Mouse (Mus musculus) liver, postnatal 0 days (tissue): ENCODE results near the gene Cenpc1. TPM values are rescaled to one million over a fixed set of nuclear protein-coding genes. Genes with fewer than 3 reads are reported as not detected.

ENCODE experiments used
- ATAC-seq: fragments of 200-750 bp; cut with Nextera tagmentation; 2 replicates; pipeline ENCODE4 v1.8.0; 2017; ENCODE audit warnings: mild to moderate bottlenecking, moderate library complexity
- DNase-seq: peaks from one replicate; pipeline ENCODE4 v3.0.0-alpha.2; 2016
- H3K27ac ChIP-seq: fragments of 300-500 bp; sonication (generic); 2 replicates; pipeline ENCODE4 v1.5.1; 2014; ENCODE audit warnings: antibody characterized with exemption, moderate library complexity, mild to moderate bottlenecking, low read depth
- H3K27me3 ChIP-seq: fragments of 300-500 bp; sonication (generic); 2 replicates; pipeline ENCODE4 v1.6.1; 2014; ENCODE audit warnings: low read length, control low read depth, mixed read lengths; ENCODE audit not compliant: insufficient read depth
- H3K36me3 ChIP-seq: fragments of 300-500 bp; sonication (generic); replicated peaks from 2 replicates; pipeline ENCODE4 v1.6.1; 2014; ENCODE audit warnings: mild to moderate bottlenecking, control low read depth, low read length, moderate library complexity, mixed read lengths; ENCODE audit not compliant: insufficient read depth
- H3K4me1 ChIP-seq: fragments of 300-500 bp; sonication (generic); 2 replicates; pipeline ENCODE4 v1.6.1; 2014; ENCODE audit warnings: antibody characterized with exemption, mild to moderate bottlenecking, control low read depth; ENCODE audit not compliant: insufficient read depth
- H3K4me2 ChIP-seq: fragments of 300-500 bp; sonication (generic); 2 replicates; pipeline ENCODE4 v1.6.1; 2014; ENCODE audit warnings: low read depth, mild to moderate bottlenecking, low read length, moderate library complexity, mixed read lengths
- H3K4me3 ChIP-seq: fragments of 300-500 bp; sonication (generic); 2 replicates; pipeline ENCODE4 v1.5.1; 2014; ENCODE audit warnings: low read depth, low read length
- H3K9ac ChIP-seq: fragments of 300-500 bp; sonication (generic); replicated peaks from 2 replicates; pipeline ENCODE4 v1.6.1; 2014; ENCODE audit warnings: mild to moderate bottlenecking, moderate library complexity
- H3K9me3 ChIP-seq: fragments of 300-500 bp; sonication (generic); 2 replicates; pipeline ENCODE4 v1.6.1; 2016; ENCODE audit warnings: mild to moderate bottlenecking, control low read depth, low read length, mixed read lengths
- CTCF ChIP-seq: sonication (generic); IDR thresholded peaks from 2 replicates; pipeline ENCODE4 v1.5.1; 2016; ENCODE audit warnings: antibody characterized with exemption, low read depth
- EP300 ChIP-seq: IDR thresholded peaks from 2 replicates; pipeline ENCODE4 v1.6.1; 2016; ENCODE audit warnings: antibody characterized with exemption, low read depth, mild to moderate bottlenecking
- WGBS: fragments of 180-500 bp; shearing (Covaris S2); extraction: QIAGEN DNeasy Blood & Tissue Kit; methylation state at CpG from one replicate; pipeline ENCODE4 v1.1.7; 2014; ENCODE audit not compliant: insufficient replicate concordance; 5-methylcytosine and 5-hydroxymethylcytosine counted together
- polyA plus RNA-seq: library from polyadenylated mRNA; unstranded; fragments of >200 nt; fragmentation: Nextera tagmentation; extraction: Ambion mirVana; gene quantifications from 2 replicates; pipeline ENCODE4 v1.2.1, GENCODE M21; 2015

Cenpc1 gene
- polyA plus RNA-seq, 1 experiment from 2014 or later: 8.8 TPM

GRCm38 (mm10) chr5:85987516-85987863 lies 77.9 kb downstream of the Cenpc1 start:
- Histone ChIP-seq H3K36me3 (no peaks in the 10 kb centered on the region), H3K4me1 (no peaks in the 10 kb centered on the region), H3K9me3 (no peaks in the 10 kb centered on the region), H3K9ac (no peak overlapping the region), H3K4me3 (no peak overlapping the region), H3K4me2 (no peak overlapping the region), H3K27ac (no peak overlapping the region), H3K27me3 (no peaks in the 10 kb centered on the region)
- ATAC-seq (no peak), DNase-seq (no peak)
- 65% methylated on average over 2 of the region's 2 CpGs for WGBS
- TF ChIP-seq EP300 (no peak), CTCF (no peak)

GRCm38 (mm10) chr5:85986734-85987515 lies 78.5 kb downstream of the Cenpc1 start:
- DNase-seq: no peak
- H3K4me1 ChIP-seq: no peaks in the 10 kb centered on the region
- H3K4me3 ChIP-seq: no peak overlapping the region
- H3K27ac ChIP-seq: no peak overlapping the region
- H3K4me2 ChIP-seq: no peak overlapping the region
- ATAC-seq: no peak
- TF ChIP-seq CTCF: no peak
- H3K9ac ChIP-seq: no peak overlapping the region
- no peaks in the 10 kb centered on the region for H3K36me3 ChIP-seq
- H3K9me3 ChIP-seq: no peaks in the 10 kb centered on the region
- H3K27me3 ChIP-seq: no peaks in the 10 kb centered on the region
- WGBS: 58% methylated on average over 4 of the region's 4 CpGs

GRCm38 (mm10) chr5:85977646-85978426 lies 87.5 kb downstream of the Cenpc1 start:
- no peaks in the 10 kb centered on the region for H3K4me1 ChIP-seq
- no peak overlapping the region for H3K4me2 ChIP-seq
- ATAC-seq (no peak), DNase-seq (no peak)
- no peak overlapping the region for H3K4me3 ChIP-seq
- H3K27me3 ChIP-seq: no peaks in the 10 kb centered on the region
- TF ChIP-seq EP300: no peak
- TF ChIP-seq CTCF: no peak
- no peak overlapping the region for H3K9ac ChIP-seq
- H3K36me3 ChIP-seq: no peaks in the 10 kb centered on the region
- H3K27ac ChIP-seq: no peak overlapping the region
- H3K9me3 ChIP-seq: no peaks in the 10 kb centered on the region
- 63% methylated on average over 8 of the region's 8 CpGs for WGBS

- ATAC-seq (no peak), DNase-seq (no peak)
- TF ChIP-seq CTCF (no peak), EP300 (no peak)
- Histone ChIP-seq H3K27me3 (no peaks in the 10 kb centered on the region), H3K4me2 (no peak overlapping the region), H3K36me3 (no peaks in the 10 kb centered on the region), H3K9me3 (no peaks in the 10 kb centered on the region), H3K4me3 (no peak overlapping the region), H3K9ac (no peak overlapping the region), H3K4me1 (no peaks in the 10 kb centered on the region), H3K27ac (no peak overlapping the region)
- WGBS: 80% methylated on average over 7 of the region's 7 CpGs
Measured at GRCm38 (mm10) chr5:85962791-85963190, 102.6 kb downstream of the Cenpc1 start.

Other genes with a start within 250 kb of the Cenpc1 start
- gene Stap1, start 6.2 kb upstream of the Cenpc1 start, polyA plus RNA-seq: 3.9 and 4.1 TPM in 2 replicates
- 1.9 and 2.0 TPM in 2 replicates for gene Uba6, start 107.2 kb upstream of the Cenpc1 start, polyA plus RNA-seq
- gene Gnrhr, start 132.3 kb upstream of the Cenpc1 start, polyA plus RNA-seq: not detected in 2 replicates
- not detected in 2 replicates for gene Tmprss11c, start 223.7 kb upstream of the Cenpc1 start, polyA plus RNA-seq